Mouse (Mus musculus): ENCODE results near the gene Nup160. TPM values are rescaled to one million over a fixed set of nuclear protein-coding genes. Genes with fewer than 3 reads are reported as not detected.

Gene Nup160
- polyA plus RNA-seq, 1 experiment = 2.5 TPM

DNA sequence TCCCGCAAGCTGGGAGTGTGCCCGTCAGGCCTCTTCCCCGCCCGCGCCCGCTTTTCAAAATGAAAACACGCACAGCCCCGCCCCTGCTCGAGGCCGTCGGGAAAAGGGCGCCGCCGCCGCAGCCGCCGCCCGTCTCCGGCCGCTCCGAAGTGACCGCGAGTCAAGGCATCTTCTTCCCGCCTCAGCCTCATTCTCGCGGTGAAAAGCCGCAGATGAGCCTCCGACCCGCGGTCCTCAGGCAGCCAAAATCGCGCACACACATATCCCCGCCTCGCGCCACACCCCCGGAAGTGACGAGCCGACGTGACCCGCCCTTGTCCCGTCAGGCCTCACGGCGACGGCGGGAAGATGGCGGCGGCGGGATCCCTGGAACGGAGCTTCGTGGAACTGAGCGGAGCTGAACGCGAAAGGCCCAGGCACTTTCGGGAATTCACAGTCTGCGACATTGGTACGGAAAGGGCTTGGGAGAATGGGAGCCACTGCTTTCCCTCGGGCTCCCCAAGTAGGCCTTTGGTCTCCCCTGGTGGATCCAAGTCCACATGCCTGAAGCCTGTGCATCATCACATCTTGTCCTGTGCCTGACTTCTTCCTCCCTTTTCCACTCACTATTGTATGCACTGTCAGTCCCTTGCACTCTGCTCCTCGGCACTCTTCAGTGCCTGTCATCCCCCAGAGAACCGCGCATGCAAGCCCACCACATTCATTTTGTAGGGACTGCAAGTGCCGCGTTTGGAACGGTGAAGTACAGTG is 2.2 kb downstream of the Nup160 start:
- H3K27ac ChIP-seq (replicated peaks; ENCODE audit: low read depth, low read length) = peak overlapping the region; percentile 87
- H3K4me1 ChIP-seq (ENCODE audit: control insufficient read depth, insufficient read depth, insufficient read length, low read length) = no peaks in the 10 kb centered on the region; the same call in 1 of the 2 replicates
- peak overlapping the region; percentile 82 for H3K4me3 ChIP-seq (ENCODE audit: insufficient read depth, low read depth, low read length)

- Histone ChIP-seq H3K4me3 (ENCODE audit: insufficient read depth, low read depth, low read length) (no peak overlapping the region), H3K4me1 (ENCODE audit: control insufficient read depth, insufficient read depth, insufficient read length, low read length) (no peaks in the 10 kb centered on the region), H3K27ac (replicated peaks; ENCODE audit: low read depth, low read length) (no peak overlapping the region)
Observed at GRCm38 (mm10) chr2:90700943-90701342, 23.9 kb downstream of the Nup160 start.

GRCm38 (mm10) chr2:90708548-90708947 is 31.5 kb downstream of the Nup160 start:
- Histone ChIP-seq H3K4me1 (ENCODE audit: control insufficient read depth, insufficient read depth, insufficient read length, low read length) (no peaks in the 10 kb centered on the region), H3K4me3 (ENCODE audit: insufficient read depth, low read depth, low read length) (no peak overlapping the region)

GRCm38 (mm10) chr2:90715555-90716092 is 38.6 kb downstream of the Nup160 start:
- Histone ChIP-seq H3K4me1 (ENCODE audit: control insufficient read depth, insufficient read depth, insufficient read length, low read length) (no peaks in the 10 kb centered on the region), H3K27ac (replicated peaks; ENCODE audit: low read depth, low read length) (no peak overlapping the region), H3K4me3 (ENCODE audit: insufficient read depth, low read depth, low read length) (no peak overlapping the region)

More at GRCm38 (mm10) chr2:90708548-90708947, 31.5 kb downstream of the Nup160 start:
- no peak overlapping the region for H3K27ac ChIP-seq (replicated peaks; ENCODE audit: low read depth, low read length)

DNA sequence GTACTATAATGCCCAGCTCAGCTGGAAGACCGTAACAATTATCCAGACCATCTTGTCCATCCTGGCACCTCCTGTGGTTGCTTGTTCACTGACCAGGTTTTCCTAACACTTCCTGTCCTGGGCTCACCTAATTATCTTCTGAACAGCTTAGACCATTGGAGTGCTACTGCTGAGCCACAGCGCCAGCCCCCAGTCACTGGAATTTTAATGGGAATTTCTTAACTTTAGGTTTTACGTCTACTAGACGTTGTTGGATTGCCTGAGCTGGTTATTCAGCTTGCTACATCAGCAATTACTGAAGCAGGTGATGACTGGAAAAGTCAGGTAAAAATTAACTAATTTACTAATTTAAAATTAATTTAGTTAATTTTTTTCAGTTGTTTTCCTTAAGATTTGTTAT is 40.4 kb downstream of the Nup160 start:
- no peak overlapping the region for H3K27ac ChIP-seq (replicated peaks; ENCODE audit: low read depth, low read length)
- H3K4me3 ChIP-seq (ENCODE audit: insufficient read depth, low read depth, low read length) = no peak overlapping the region
- no peaks in the 10 kb centered on the region for H3K4me1 ChIP-seq (ENCODE audit: control insufficient read depth, insufficient read depth, insufficient read length, low read length)

- Histone ChIP-seq H3K4me3 (ENCODE audit: insufficient read depth, low read depth, low read length) (no peak overlapping the region), H3K4me1 (ENCODE audit: control insufficient read depth, insufficient read depth, insufficient read length, low read length) (no peaks in the 10 kb centered on the region), H3K27ac (replicated peaks; ENCODE audit: low read depth, low read length) (no peak overlapping the region)
Observed at GRCm38 (mm10) chr2:90717948-90718347, 40.9 kb downstream of the Nup160 start.

GRCm38 (mm10) chr2:90726818-90727217 is 49.8 kb downstream of the Nup160 start:
- no peak overlapping the region for H3K4me3 ChIP-seq (ENCODE audit: insufficient read depth, low read depth, low read length)
- H3K27ac ChIP-seq (replicated peaks; ENCODE audit: low read depth, low read length) = no peak overlapping the region
- no peaks in the 10 kb centered on the region for H3K4me1 ChIP-seq (ENCODE audit: control insufficient read depth, insufficient read depth, insufficient read length, low read length)

DNA sequence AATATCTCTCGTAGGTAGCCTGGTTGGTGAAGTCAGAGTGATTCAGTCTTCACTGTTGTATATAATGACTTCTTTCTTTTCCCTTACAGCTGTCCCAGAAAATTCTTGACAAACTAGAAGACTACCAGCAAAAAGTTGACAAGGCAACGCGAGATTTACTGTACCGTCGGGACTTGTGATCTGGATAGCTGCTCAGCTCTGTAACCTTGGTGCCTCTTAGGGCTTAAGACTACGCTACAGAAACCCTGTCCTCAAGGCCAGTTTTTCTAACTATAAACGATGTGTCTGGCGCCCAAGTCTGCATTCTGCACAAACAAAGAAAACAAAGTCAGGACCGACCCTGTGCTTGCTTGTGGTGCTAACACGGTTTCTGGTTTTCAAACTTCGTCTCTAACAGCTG is 58.3 kb downstream of the Nup160 start:
- Histone ChIP-seq H3K27ac (replicated peaks; ENCODE audit: low read depth, low read length) (no peak overlapping the region), H3K4me3 (ENCODE audit: insufficient read depth, low read depth, low read length) (no peak overlapping the region), H3K4me1 (ENCODE audit: control insufficient read depth, insufficient read depth, insufficient read length, low read length) (no peaks in the 10 kb centered on the region)

DNA sequence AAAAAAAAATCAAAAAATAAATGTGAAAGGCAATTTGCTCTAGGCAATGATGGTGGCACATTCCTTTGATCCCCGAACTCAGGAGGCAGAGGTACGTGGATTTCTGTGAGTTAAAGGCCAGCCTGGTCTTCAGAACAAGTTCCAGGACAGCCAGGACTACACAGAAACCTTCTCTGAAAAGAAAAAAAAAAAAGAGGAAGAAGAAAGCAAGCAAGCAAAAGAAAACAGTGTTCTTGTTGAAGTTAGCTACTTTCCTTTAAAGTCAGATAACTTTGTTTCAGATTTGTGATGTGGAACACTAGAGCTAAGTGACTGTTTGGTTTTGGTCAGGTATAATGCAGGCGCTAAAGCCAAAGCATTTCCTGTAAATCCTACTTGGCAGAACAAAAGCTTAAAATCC is 61.8 kb downstream of the Nup160 start:
- Histone ChIP-seq H3K4me3 (ENCODE audit: insufficient read depth, low read depth, low read length) (no peak overlapping the region), H3K27ac (replicated peaks; ENCODE audit: low read depth, low read length) (no peak overlapping the region), H3K4me1 (ENCODE audit: control insufficient read depth, insufficient read depth, insufficient read length, low read length) (no peaks in the 10 kb centered on the region)

GRCm38 (mm10) chr2:90739327-90739726 is 62.3 kb downstream of the Nup160 start:
- Histone ChIP-seq H3K27ac (replicated peaks; ENCODE audit: low read depth, low read length) (no peak overlapping the region), H3K4me1 (ENCODE audit: control insufficient read depth, insufficient read depth, insufficient read length, low read length) (no peaks in the 10 kb centered on the region), H3K4me3 (ENCODE audit: insufficient read depth, low read depth, low read length) (no peak overlapping the region)

- Histone ChIP-seq H3K4me1 (ENCODE audit: control insufficient read depth, insufficient read depth, insufficient read length, low read length) (no peaks in the 10 kb centered on the region), H3K27ac (replicated peaks; ENCODE audit: low read depth, low read length) (no peak overlapping the region), H3K4me3 (ENCODE audit: insufficient read depth, low read depth, low read length) (no peak overlapping the region)
Observed at GRCm38 (mm10) chr2:90739921-90740320, 62.9 kb downstream of the Nup160 start.

DNA sequence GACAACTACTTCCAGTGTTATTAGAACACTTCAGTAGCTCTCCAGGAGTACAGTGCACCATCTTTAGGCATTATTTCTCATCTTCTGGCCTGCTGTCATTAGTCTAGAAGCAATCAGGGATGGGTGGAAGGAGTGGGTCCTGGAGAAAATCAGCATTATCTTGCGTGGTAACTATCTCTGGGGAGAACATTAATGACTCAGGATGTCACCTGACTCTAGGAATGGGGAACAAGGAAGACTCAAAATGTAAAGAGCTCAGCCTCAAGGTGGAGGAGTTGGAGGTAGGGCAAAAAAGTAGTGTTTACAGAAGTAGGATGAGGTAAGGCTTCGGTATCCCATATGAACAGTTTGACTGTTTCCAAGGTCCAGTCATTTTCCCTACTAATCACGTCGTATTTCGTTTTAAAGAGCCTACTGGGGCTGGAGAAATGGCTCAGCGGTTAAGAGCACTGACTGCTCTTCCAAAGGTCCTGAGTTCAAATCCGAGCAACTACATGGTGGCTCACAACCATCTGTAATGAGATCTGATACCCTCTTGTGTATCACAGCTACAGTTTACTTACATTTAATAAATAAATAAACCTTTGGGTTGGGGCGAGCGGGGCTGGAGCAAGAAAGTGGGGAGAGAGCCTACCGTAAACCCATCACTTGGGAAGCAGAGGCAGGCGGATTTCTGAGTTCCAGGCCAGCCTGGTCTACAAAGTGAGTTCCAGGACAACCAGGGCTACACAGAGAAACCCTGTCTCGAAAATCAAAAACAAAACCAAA is 67.5 kb downstream of the Nup160 start:
- Histone ChIP-seq H3K4me1 (ENCODE audit: control insufficient read depth, insufficient read depth, insufficient read length, low read length) (peaks cover 6% of the 10 kb centered on the region; the same call in 1 of the 2 replicates), H3K4me3 (ENCODE audit: insufficient read depth, low read depth, low read length) (peak overlapping the region; percentile 50), H3K27ac (replicated peaks; ENCODE audit: low read depth, low read length) (peak overlapping the region; percentile 42)

- Histone ChIP-seq H3K4me1 (ENCODE audit: control insufficient read depth, insufficient read depth, insufficient read length, low read length) (peaks cover 10% of the 10 kb centered on the region; the same call in 1 of the 2 replicates), H3K27ac (replicated peaks; ENCODE audit: low read depth, low read length) (peak within 1 kb of the TSS; percentile 48)
Observed at GRCm38 (mm10) chr2:90745053-90745678, 68.2 kb downstream of the Nup160 start, which contains the start of gene Fnbp4. TSS of gene Fnbp4 (plus strand) at chr2:90745370.

DNA sequence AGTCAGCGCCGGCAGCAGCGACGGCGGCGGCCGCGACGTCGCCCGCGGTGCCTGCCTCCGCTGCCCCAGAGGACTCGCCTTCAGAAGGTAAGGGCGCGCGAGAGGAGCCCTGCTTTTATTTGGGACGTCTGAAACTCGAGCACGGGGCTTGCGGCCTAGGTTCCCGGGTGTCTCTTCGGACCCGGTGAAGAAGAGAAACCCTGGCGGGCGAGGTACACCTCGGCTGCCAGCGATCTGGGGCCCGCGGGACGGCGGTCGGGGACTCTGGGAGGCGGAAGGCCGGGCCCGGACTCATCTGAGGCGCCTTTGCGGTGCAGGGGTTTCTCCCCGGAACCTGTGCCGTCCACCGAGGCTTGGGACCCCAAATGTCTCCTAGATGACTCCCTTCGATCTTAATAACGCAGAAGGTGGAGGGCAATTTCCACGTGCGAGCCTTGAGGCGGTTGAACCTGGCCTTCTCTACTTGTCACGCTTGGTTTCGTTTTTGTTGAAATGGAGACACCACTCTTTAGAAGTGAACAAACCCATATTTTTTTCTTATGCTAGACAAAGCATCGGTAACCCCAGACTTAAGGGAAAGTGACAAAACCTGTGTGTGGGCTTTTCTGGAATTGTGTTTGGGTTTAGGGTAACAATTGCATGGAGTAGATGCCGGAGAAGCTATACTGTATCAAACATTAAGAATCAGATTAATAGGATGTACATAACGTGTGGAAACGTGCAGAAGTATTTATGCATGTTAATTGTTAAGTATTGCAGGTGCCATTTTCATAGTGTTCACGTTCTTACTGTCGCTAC is 68.9 kb downstream of the Nup160 start:
- peaks cover 10% of the 10 kb centered on the region; the same call in 1 of the 2 replicates for H3K4me1 ChIP-seq (ENCODE audit: control insufficient read depth, insufficient read depth, insufficient read length, low read length)
- peak overlapping the region; percentile 48 for H3K27ac ChIP-seq (replicated peaks; ENCODE audit: low read depth, low read length)
- H3K4me3 ChIP-seq (ENCODE audit: insufficient read depth, low read depth, low read length) = peak overlapping the region; percentile 85

More at GRCm38 (mm10) chr2:90745053-90745678, 68.2 kb downstream of the Nup160 start, which contains the start of gene Fnbp4:
- H3K4me3 ChIP-seq (ENCODE audit: insufficient read depth, low read depth, low read length) = peak within 1 kb of the TSS; percentile 85
